Mouse (Mus musculus): Measurements from ENCODE around the gene Tmem221. TPM values are rescaled to one million over a fixed set of nuclear protein-coding genes. Genes with fewer than 3 reads are reported as not detected.
"Not testable (repeated sequence)": the region's sequence is repeated elsewhere in the genome, so short reads cannot be mapped to it uniquely, and the experiment has no call there.

Gene Tmem221
- total RNA-seq, 2 experiments from 2014 or later, result 3.6 to 7.4 TPM

DNA sequence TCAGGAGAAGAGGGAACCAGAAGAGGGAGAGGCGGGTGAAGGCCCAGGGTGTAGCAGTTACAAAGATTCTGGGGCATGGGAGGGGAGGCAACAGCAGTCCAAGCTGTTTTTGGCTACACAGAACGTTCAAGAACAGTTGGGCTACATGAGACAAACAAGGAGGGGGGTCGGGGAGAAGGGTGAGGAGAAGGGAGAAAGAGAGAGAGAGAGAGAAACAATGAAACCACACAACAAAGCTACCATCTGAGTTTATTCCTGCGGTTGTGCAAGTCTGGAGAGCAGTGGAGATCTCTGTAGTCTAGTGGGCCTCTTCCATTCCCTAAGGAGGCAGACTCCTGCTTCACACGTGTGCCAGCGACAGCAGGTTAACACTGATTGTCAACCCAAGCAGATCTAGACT, 4.7 kb downstream of the Tmem221 start:
- DNase-seq (ENCODE audit: low spot score in 2 of 2), result no peak

DNA sequence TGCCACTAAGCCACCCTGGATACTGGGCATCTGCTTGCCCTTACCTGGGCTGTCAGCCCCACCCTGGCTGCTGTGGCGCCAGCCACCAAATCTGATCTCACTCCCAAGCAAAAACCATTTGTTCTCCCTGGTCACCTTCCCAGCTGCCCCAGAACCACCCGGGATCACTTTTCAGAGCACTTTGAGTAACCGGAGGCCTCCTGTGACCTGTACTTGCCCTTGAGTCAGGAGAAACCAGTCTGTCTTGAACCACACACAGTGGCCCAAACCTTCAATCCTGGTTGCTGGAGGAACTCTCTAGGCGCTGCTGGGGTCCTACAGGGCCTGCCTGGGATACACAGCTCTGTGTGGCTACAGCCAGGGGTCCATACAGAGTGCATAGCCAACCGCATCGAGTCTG, 5.9 kb downstream of the Tmem221 start:
- DNase-seq (ENCODE audit: low spot score in 2 of 2), result no peak

DNA sequence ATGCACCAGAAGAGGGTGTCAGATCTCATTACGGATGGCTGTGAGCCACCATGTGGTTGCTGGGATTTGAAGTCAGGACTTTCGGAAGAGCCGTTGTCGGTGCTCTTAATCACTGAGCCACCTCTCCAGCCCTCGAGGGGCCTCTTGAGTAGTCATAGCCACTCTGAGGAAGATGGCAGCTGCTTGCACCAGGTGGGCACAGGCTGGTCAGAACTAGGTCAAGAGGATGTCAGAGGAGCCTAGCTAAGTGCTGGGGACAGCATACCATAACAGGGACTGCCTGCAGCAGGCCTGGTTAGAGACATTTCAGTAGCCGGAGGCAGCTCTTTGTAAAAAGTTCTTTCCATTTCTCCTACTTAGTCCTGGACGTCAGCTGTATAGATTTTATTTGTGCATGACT, 7.9 kb downstream of the Tmem221 start:
- DNase-seq (ENCODE audit: low spot score in 2 of 2), result no peak

DNA sequence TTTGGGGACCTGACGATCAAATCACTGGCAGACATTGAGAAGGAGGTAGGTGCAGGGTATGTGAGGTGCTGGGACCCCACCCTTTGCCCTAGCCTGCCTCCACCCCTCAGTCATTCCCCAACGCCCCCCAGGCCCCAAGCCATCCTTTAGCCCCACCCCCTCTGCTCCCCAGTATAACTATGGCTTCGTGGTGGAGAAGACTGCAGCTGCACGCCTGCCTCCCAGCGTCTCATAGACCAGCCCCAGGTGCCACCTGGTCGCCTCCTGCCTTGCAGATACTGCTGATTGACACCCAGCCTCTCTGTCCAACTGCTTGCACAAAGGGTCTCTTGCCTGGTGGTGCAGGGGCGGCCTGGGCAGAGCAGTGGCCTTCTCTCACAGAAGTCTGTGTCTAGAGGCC, 11.1 kb downstream of the Tmem221 start:
- no peak for DNase-seq (ENCODE audit: low spot score in 2 of 2)

DNA sequence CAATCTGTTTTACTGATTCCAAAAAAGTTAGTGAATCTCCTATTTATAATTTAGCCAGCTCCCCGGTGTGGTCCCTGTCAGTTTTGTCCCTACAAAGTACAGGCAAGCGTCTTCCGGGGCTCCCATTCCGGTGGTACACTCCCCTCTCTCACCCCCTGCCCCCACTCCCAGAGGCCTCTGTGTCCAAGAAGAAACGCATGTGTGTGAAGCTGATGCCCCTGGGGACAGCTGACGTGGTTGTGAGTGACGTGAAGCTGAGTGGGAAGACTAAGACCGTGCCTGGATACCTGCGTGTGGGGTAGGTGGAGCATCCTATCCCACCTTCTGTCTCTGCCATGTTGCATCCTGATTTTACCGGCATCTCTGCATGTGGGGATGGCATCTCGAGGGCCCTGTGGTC, 13.6 kb downstream of the Tmem221 start:
- DNase-seq (ENCODE audit: low spot score in 2 of 2), result no peak

DNA sequence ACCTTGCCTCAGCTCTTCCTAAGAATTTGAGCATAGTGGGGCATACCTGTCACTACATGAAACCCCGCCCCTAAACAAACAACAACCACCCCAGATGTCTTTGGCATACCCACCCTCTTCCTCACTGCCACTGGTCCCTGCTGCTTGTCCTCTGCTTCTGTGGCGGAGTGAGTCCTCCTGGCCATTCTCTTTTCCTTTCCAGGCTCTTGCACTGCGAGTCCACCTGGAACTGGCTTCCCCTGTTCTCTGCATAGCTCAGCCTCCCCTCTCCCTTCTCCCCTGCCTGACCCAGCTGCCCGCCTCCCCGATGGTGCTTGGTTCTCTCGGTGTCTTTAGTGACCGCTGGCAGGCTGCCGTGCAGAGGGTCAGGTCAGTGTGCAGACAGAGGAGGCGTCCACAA, 14.9 kb downstream of the Tmem221 start:
- DNase-seq (ENCODE audit: low spot score in 2 of 2), result no peak

DNA sequence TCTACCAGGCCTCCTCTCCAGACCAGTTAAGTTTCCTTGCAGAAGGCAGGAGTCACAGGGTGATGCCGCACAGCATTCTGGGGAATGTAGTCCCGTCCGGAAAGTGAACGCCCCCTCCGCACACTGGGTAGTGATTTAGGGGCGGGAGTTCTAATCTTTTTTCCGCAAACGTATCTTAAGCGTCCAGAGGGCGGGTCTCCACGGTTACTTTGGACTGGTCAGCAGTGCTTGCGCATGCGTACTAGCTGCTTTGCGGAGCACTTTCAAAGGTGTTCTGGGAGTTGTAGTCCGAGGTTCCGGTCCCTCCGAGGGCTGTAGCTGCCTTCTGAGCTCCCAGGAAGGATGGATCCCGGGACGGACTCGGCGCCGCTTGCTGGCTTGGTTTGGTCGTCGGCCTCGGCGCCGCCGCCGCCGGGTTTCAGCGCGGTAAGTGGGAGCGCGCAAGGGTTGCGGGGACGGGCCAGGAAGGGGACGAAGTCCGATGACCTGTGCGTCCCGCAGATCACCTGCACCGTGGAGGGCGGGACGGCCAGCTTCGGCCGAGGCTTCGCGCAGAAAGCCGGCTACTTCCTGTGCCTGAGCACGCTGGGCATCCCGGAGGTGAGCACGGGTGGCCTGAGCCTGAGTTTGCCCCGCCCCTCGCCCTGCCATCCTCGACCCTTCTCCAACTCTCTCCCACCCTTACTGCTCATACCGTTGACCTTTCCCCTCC, 15.9 kb downstream of the Tmem221 start, which contains the start of gene Mvb12a:
TSS of gene Mvb12a (plus strand) at position 291 of the 712 bp plus-strand sequence.
- DNase-seq (ENCODE audit: low spot score in 2 of 2), result peak; percentile 85 to 87

DNA sequence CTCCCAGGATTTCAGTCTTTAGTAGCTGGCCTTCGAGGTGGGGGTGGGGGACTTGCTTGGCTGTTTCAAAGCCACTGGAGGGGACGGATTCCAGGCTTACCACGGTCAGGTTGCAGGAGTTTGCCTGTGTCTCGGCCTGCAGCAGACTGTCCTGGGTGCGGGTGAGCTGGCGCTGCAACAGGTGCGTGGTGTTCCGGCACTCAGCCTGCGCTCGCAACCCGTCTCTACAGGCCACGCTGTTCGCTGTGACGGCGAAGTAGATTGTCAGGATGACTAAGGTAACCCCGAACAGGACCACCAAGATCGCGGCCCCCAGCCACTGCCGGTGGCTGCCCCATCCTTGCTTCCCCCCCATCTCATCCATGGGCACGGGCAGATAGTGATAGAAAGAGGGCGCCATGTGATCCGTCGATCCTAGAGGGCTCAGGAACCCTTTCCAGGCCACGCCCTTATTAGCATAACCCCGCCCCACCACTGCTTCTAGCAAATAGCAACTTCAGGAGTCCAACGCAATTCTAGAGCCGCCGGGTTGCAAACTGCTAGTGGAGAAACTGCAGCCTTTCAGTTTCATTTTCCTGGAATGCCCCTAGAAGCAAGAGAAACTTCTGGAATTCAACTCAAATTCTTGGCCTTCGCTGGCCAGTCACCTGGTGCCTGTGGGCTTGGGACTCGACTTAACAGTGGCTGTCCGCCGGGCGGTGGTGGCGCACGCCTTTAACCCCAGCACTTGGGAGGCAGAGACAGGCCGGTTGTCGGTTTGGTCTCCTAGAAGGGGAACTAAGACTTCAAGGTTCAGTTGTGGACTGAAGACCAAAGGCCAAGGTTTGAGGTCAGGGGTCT, 21.4 kb downstream of the Tmem221 start, which contains the start of gene Bst2:
TSS of gene Bst2 (minus strand) at position 429 of the 840 bp plus-strand sequence.
- peak; percentile 79 for DNase-seq (ENCODE audit: low spot score in 2 of 2)

DNA sequence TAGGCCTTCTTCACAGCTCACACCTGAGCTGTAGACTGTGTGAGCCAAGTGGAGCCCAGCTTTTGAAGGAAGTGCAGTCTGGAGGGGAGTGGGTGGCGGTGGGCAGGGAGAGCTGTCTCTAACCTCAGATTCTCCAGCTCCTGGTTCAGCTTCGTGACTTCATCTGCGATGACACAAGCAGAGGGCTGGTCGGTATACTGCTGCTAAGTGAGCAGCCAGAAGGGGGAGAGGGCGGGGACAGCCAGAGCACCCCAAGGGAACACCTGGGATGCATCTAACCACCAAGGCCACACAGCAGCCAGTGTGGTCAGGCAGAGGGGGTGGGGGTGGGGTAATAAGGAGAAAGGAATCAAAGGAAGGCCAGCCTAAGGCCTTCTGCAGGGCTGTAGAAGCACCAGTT, 23.0 kb downstream of the Tmem221 start:
- DNase-seq (ENCODE audit: low spot score in 2 of 2), result no peak

DNA sequence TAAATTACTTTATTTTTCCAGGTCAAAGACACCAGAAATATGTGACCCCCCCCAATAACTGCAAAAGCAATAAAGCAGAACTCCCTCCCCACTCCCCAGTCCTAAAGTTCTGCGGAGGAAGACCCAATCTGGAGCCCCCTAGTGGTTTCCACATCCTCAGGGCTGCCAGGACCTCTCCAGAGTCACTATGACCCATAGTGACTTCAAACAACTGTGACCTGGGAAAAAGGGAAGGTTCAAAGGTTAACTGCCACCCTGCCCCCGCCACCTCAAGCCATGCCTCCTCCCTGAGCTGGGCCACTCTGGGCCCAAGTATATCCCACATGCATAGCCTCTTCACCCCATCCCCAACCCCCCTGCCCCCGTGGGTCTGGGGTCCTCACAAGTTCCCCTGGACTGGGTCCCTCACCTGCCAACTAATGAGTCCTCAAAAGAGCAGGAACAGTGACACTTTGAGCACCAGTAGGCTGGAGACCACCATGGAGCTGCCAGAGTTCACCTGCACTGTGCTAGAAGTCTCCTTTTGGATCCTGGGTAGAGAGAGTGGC, 24.3 kb downstream of the Tmem221 start:
- no peak for DNase-seq (ENCODE audit: low spot score in 2 of 2)

DNA sequence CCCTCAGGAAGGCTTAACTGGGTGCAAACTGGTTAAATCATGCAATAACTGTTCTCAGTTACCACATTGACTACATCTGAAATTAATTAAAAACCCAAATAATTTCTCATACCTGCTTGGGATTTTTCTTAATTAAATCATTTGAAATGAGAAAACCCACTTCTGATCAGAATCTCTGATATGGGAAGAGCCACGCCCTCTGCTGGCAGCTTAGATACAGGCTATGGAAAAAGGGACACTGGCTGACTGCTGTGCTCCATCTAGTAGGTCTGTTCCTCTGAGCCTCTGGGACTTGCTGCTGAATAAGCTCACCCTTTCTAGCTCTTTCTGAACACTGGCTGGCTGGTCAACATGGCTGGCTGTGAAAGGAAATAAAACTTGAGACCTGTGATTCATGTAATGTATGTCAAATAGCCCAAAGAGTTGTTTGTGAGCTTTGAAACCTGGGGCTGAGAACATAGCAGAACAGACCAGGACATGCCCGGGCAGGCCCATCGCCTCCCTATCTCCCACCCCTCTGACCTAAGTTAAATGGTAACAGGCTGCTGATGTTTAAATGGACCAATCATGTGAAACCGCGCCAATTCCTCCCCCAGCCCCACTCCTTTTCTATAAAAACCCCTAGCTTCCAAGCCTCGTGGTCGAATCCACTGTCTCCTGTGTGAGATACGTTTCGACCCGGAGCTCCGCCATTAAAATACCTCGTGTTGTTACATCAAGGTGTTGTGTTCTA, 27.8 kb downstream of the Tmem221 start:
- DNase-seq (ENCODE audit: low spot score in 2 of 2), result not testable (repeated sequence)

DNA sequence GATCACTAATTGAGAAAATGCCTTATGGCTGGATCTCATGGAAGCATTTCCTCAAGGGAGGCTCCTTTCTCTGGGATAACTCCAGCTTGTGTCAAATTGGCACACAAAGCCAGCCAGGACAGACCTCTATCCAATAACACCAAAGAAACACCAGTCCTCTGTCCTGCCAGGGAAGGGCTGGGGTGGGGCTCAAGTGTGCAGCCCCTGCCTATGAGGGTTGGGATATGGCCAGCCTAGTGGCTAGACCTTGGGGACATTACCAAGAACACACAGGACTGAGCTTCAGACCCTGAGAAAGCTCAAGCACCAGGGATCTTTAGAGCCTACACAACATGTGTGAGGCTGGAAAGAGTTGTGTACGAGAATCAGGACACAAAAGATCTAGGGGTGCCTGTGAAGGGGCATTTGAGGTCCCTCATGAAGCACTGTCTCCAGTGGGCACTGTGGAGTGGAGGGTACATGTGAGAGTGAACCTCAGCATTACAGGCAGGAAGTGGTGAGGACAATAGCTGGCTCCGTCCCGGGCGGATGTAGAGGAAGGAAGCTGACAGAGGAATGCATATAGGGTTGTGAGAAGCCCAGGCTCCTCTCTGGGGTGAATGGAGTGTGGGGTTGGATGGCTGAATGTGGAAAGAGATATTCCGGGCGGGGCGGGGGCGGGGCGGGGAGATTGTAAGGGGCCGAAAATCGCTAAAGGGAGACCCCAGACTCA, 30.2 kb downstream of the Tmem221 start:
- DNase-seq (ENCODE audit: low spot score in 2 of 2), result no peak

DNA sequence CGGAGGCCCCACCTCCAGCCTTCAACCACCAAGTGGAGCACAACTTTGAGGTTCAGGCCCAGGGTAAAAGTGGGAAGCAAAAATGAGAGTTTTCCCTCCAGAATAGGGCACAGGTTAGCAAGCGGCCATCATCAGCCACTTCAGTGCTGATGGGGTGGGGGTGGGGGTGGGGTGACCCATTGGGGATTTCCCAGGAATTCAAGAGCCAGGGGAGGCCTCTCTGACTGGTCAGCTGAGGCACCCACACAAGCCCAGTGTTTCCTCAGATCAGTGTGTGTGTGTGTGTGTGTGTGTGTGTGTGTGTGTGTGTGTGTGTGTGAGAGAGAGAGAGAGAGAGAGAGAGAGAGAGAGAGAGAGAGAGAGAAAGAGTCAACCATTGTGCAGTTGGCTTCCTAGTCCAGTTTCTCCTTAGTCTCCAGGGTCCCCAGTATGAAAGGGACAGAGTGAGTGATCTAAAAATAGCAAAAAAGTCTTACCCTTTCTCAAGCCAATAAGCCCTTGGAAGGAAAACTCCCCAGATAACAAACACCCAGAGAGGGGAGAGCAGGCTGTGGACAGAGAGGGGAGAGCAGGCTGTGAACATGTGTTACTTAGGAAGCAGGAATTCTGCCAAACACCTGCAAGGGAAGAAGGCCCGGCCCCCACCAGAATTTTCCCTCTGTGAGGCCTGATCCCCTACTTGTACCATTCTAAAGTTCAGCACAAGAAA, 31.4 kb downstream of the Tmem221 start:
- no peak for DNase-seq (ENCODE audit: low spot score in 2 of 2)

DNA sequence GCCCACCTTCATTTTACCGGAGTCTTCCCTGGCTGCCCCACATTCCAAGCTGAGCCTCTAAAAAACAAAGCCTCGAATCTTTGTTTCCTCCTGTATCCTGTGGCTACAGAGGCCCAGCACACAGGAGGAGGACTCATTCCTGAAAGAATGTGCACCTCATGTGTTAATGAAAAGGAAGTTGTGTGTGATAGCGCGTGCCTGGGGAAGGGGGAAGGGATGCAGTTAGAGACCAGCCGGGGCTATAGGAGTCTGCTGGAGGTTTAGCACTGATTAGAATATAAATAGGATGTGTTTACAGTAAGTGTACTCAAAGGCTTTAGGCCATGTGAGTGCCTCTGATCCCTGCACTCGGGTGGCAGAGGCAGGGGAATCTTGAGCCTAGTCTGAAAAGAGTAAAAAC, 32.4 kb downstream of the Tmem221 start:
- DNase-seq (ENCODE audit: low spot score in 2 of 2), result no peak

DNA sequence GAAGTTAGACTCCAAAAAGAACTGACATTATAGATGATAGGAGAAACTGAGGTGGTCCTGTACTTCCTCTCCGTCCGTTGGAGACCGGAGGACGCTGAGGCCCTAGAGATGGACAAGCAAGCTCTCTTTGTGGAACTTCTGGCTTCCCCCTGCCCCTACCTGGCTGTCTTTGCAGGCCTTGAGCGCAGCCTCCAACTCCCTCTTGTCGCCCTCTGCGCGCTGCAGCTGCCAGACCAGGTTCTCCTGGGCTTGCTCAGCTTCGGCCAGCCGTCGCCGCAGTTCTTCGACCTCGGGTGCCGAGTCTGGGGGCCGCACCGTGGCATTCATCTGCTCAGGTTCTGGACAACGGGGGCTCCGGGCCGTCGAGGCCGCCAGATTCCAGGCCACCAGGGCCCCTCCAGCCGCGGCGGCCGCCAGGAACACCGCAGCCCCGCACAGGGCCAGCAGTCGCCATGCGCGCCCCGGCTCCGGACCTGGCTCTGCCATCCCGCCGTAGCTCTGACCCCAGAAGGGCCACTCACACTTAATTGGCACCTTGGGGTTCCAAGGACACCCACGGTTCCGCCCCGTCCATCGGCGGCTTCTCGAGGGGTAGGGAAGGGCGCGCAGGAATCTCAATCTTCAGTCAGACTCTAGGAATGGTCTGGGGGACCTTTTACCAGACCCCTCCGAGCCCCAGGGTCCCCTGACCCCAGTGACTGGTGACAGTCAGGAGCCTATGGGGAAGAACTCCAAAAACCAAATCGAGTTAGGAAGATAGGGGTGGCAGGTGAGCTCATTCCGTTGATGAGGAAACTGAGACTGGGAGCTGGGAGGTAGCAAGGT, 33.2 kb downstream of the Tmem221 start, which contains the start of gene Ccdc194:
TSS of gene Ccdc194 (minus strand) at position 486 of the 825 bp plus-strand sequence.
- DNase-seq (ENCODE audit: low spot score in 2 of 2), result no peak

DNA sequence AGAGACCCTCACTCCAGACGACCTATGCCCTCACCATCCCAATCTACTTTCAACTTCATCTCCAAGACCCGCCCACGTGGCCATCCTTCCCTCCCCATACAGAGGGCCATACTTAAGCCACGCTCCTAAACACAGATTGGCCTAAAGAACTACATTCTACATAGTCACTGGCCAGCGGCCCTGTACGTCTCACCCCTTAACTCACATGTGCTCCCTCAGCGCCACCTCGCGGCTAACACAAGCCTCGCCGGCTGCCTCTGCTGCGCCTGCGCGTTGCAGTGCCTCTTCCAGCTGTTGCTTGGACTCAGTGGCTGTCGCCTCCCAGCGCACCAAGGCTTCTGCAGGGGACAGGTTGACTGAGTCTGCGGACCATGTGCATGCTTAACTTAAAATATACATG, 37.0 kb downstream of the Tmem221 start:
- peak; percentile 96 to 97 for DNase-seq (ENCODE audit: low spot score in 2 of 2)

DNA sequence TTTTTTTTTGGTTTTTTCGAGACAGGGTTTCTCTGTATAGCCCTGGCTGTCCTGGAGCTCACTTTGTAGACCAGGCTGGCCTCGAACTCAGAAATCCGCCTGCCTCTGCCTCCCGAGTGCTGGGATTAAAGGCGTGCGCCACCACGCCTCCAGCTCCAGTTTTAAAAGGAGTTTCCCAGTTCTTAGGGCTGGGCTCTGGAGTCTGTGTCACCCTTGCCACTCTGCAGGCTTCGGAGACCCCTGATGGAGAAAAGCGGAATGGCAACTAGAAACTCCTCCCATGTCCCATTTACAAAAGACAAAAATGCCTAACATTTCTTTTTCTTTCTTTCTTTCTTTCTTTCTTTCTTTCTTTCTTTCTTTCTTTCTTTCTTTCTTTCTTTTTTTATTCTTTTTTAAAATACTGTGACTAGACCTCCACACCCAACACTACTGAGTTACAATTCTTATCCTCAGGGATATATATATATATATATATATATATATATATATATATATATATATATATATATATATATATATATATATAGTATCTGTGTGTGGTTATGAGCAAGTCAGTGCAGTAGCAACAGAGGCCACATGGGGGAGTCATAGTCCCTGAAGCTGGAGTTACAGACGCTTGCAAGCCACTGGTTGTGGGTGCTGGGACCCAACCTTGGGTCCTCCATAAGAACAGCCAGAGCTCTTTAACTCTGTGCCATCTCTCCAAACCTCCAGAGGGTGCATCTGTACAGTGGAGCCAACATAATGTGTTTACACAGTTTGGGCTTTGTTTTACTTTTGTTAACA, 39.4 kb downstream of the Tmem221 start:
- DNase-seq (ENCODE audit: low spot score in 2 of 2), result peak; percentile 63 to 67

DNA sequence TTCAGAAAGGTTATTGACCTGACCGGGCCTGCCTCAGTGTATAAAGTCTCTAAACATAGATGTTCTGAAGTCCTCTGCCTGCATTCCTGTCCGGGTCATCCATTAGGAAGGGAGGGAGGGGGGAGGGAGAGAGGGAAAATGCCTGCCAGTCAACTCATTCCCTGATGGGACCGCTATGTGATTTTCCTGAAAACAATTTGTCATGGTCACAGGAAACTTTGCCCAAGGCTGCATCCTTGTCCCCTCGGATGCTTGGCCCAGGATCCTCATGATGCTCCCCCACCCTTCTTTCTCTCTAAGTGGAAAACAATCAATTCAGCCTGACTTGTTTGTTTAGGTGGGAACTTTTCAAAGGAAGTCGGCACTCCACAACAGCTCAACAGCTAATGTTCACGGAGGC, 41.9 kb downstream of the Tmem221 start:
- DNase-seq (ENCODE audit: low spot score in 2 of 2), result no peak
